Mouse (Mus musculus) MEL (cell line): ENCODE data around the gene Atp6v1b1. TPM values are rescaled to one million over a fixed set of nuclear protein-coding genes. Genes with fewer than 3 reads are reported as not detected.

Experiments used
- DNase-seq: peaks from one replicate; pipeline ENCODE4 v3.0.0; 2011; ENCODE audit warnings: low read depth, low spot score
- H3K27ac ChIP-seq: 2 replicates; pipeline ENCODE4 v1.5.1; 2012; ENCODE audit warnings: low read depth, mild to moderate bottlenecking, control low read depth, low read length, moderate library complexity; ENCODE audit not compliant: control insufficient read depth
- H3K27me3 ChIP-seq, 2 experiments: fragments of 150-350 bp in 1 of 2; sonication (generic) in 1 of 2; 2 replicates each; pipeline ENCODE4 v1.6.1; 2012; ENCODE audit warnings: low read length in 2 of 2, mild to moderate bottlenecking in 2 of 2, improper control_type of control experiment in 1 of 2, moderate library complexity in 1 of 2; ENCODE audit not compliant: insufficient read depth in 2 of 2, control insufficient read depth in 1 of 2
- H3K36me3 ChIP-seq, 2 experiments: 2 replicates each; pipeline ENCODE4 v1.6.1; 2012 to 2014; ENCODE audit warnings: low read length in 2 of 2, improper control_type of control experiment in 1 of 2, inconsistent platforms in 1 of 2, mild to moderate bottlenecking in 1 of 2; ENCODE audit not compliant: insufficient read depth in 2 of 2, control insufficient read depth in 1 of 2
- H3K4me1 ChIP-seq, 2 experiments: fragments of 150-350 bp in 1 of 2; sonication (generic) in 1 of 2; 2 replicates each; pipeline ENCODE4 v1.6.1; 2012; ENCODE audit warnings: low read length in 2 of 2, improper control_type of control experiment in 1 of 2, mild to moderate bottlenecking in 1 of 2; ENCODE audit not compliant: insufficient read depth in 2 of 2, control insufficient read depth in 1 of 2
- H3K4me3 ChIP-seq, 2 experiments: fragments of 150-350 bp in 1 of 2; sonication (generic) in 1 of 2; 2 replicates each; pipeline ENCODE4 v1.5.1; 2012; ENCODE audit warnings: low read depth in 2 of 2, low read length in 2 of 2, mild to moderate bottlenecking in 2 of 2, moderate library complexity in 2 of 2, control low read depth in 1 of 2, improper control_type of control experiment in 1 of 2; ENCODE audit not compliant: control insufficient read depth in 1 of 2, insufficient read depth in 1 of 2
- H3K79me2 ChIP-seq: 2 replicates; pipeline ENCODE4 v1.6.1; 2012; ENCODE audit warnings: mild to moderate bottlenecking, low read length, moderate library complexity; ENCODE audit not compliant: control insufficient read depth, poor library complexity, insufficient read depth
- H3K9ac ChIP-seq: 2 replicates; pipeline ENCODE4 v1.6.1; 2012; ENCODE audit warnings: low read depth, mild to moderate bottlenecking, control low read depth, low read length, moderate library complexity; ENCODE audit not compliant: control insufficient read depth, poor library complexity, severe bottlenecking
- H3K9me3 ChIP-seq: fragments of 150-350 bp; sonication (generic); replicated peaks from 2 replicates; pipeline ENCODE4 v1.6.1; 2012; ENCODE audit warnings: mild to moderate bottlenecking, low read length, improper control_type of control experiment, moderate library complexity; ENCODE audit not compliant: insufficient read depth
- BHLHE40 ChIP-seq: IDR thresholded peaks from 2 replicates; pipeline ENCODE4 v1.6.1; 2012; ENCODE audit warnings: low read depth, mild to moderate bottlenecking, inconsistent platforms, low read length, improper control_type of control experiment, borderline replicate concordance
- CHD1 ChIP-seq: IDR thresholded peaks from 2 replicates; pipeline ENCODE4 v1.6.1; 2012; ENCODE audit warnings: low read depth, mild to moderate bottlenecking, inconsistent platforms, low read length, improper control_type of control experiment
- CHD2 ChIP-seq: IDR thresholded peaks from 2 replicates; pipeline ENCODE4 v1.6.1; 2011; ENCODE audit warnings: low read length, improper control_type of control experiment
- CTCF ChIP-seq, 3 experiments: IDR thresholded peaks in 2 of 3; conservative IDR thresholded peaks in 1 of 3; 2 replicates each; pipeline ENCODE4 v1.5.1; 2011 to 2012; ENCODE audit warnings: low read length in 3 of 3, low read depth in 2 of 3, mild to moderate bottlenecking in 2 of 3, improper control_type of control experiment in 1 of 3, inconsistent platforms in 1 of 3, mixed read lengths in 1 of 3, moderate library complexity in 1 of 3; ENCODE audit not compliant: control insufficient read depth in 1 of 3, insufficient read depth in 1 of 3, poor library complexity in 1 of 3, severe bottlenecking in 1 of 3
- ELF1 ChIP-seq: IDR thresholded peaks from 2 replicates; pipeline ENCODE4 v1.6.1; 2014; ENCODE audit warnings: low read depth, mild to moderate bottlenecking, inconsistent platforms, low read length, improper control_type of control experiment, moderate library complexity
- ETS1 ChIP-seq: IDR thresholded peaks from 2 replicates; pipeline ENCODE4 v1.6.1; 2012; ENCODE audit warnings: low read depth, mild to moderate bottlenecking, inconsistent platforms, low read length, improper control_type of control experiment, moderate library complexity
- GABPA ChIP-seq: IDR thresholded peaks from 2 replicates; pipeline ENCODE4 v1.6.1; 2012; ENCODE audit warnings: low read depth, mild to moderate bottlenecking, inconsistent platforms, low read length, improper control_type of control experiment, moderate library complexity
- GATA1 ChIP-seq: IDR thresholded peaks from 2 replicates; pipeline ENCODE4 v1.6.1; 2011; ENCODE audit warnings: low read depth, low read length, improper control_type of control experiment
- HCFC1 ChIP-seq: IDR thresholded peaks from 2 replicates; pipeline ENCODE4 v1.6.1; 2012; ENCODE audit warnings: low read depth, mild to moderate bottlenecking, inconsistent platforms, low read length, improper control_type of control experiment, moderate library complexity
- MAX ChIP-seq: IDR thresholded peaks from 2 replicates; pipeline ENCODE4 v1.6.1; 2011; ENCODE audit warnings: low read length, improper control_type of control experiment
- MAZ ChIP-seq: IDR thresholded peaks from 2 replicates; pipeline ENCODE4 v1.6.1; 2012; ENCODE audit warnings: low read depth, mild to moderate bottlenecking, inconsistent platforms, low read length, improper control_type of control experiment
- MEF2A ChIP-seq: IDR thresholded peaks from 2 replicates; pipeline ENCODE4 v1.6.1; 2014; ENCODE audit warnings: low read depth, mild to moderate bottlenecking, inconsistent platforms, low read length, improper control_type of control experiment; ENCODE audit not compliant: poor library complexity, insufficient replicate concordance, severe bottlenecking; ENCODE audit errors: extremely low read depth
- MXI1 ChIP-seq: IDR thresholded peaks from 2 replicates; pipeline ENCODE4 v1.6.1; 2011; ENCODE audit warnings: mild to moderate bottlenecking, low read depth, low read length, improper control_type of control experiment
- MYB ChIP-seq: IDR thresholded peaks from 2 replicates; pipeline ENCODE4 v1.6.1; 2011; ENCODE audit warnings: mild to moderate bottlenecking, low read depth, low read length, improper control_type of control experiment
- MYC ChIP-seq: IDR thresholded peaks from 2 replicates; pipeline ENCODE4 v1.6.1; 2011; ENCODE audit warnings: low read depth, mild to moderate bottlenecking, low read length, improper control_type of control experiment, moderate library complexity
- NELFE ChIP-seq: IDR thresholded peaks from 2 replicates; pipeline ENCODE4 v1.6.1; 2011; ENCODE audit warnings: low read depth, low read length, improper control_type of control experiment
- NRF1 ChIP-seq: IDR thresholded peaks from 2 replicates; pipeline ENCODE4 v1.6.1; 2014; ENCODE audit warnings: low read depth, mild to moderate bottlenecking, inconsistent platforms, low read length, improper control_type of control experiment, moderate library complexity; ENCODE audit not compliant: poor library complexity, insufficient read depth, severe bottlenecking
- POLR2AphosphoS2 ChIP-seq: IDR thresholded peaks from 2 replicates; pipeline ENCODE4 v1.6.1; 2011; ENCODE audit warnings: low read length, improper control_type of control experiment
- RAD21 ChIP-seq: IDR thresholded peaks from 2 replicates; pipeline ENCODE4 v1.6.1; 2011; ENCODE audit warnings: mild to moderate bottlenecking, low read depth, low read length, improper control_type of control experiment
- RCOR1 ChIP-seq: IDR thresholded peaks from 2 replicates; pipeline ENCODE4 v1.6.1; 2012; ENCODE audit warnings: low read depth, mild to moderate bottlenecking, inconsistent platforms, low read length, improper control_type of control experiment
- SIN3A ChIP-seq: IDR thresholded peaks from 2 replicates; pipeline ENCODE4 v1.6.1; 2012; ENCODE audit warnings: low read length, improper control_type of control experiment, inconsistent platforms
- SMC3 ChIP-seq: IDR thresholded peaks from 2 replicates; pipeline ENCODE4 v1.6.1; 2011; ENCODE audit warnings: low read depth, low read length, improper control_type of control experiment
- TAL1 ChIP-seq: IDR thresholded peaks from 2 replicates; pipeline ENCODE4 v1.6.1; 2012; ENCODE audit warnings: mild to moderate bottlenecking, inconsistent platforms, low read length, moderate library complexity, mixed read lengths
- TBP ChIP-seq: IDR thresholded peaks from 2 replicates; pipeline ENCODE4 v1.8.0; 2011; ENCODE audit warnings: low read depth, low read length, improper control_type of control experiment
- UBTF ChIP-seq: IDR thresholded peaks from 2 replicates; pipeline ENCODE4 v1.6.1; 2012; ENCODE audit warnings: low read depth, mild to moderate bottlenecking, inconsistent platforms, low read length, improper control_type of control experiment, moderate library complexity, borderline replicate concordance; ENCODE audit not compliant: insufficient read depth
- USF2 ChIP-seq, 2 experiments: IDR thresholded peaks; 2 replicates each; pipeline ENCODE4 v1.6.1; 2011 to 2012; ENCODE audit warnings: improper control_type of control experiment in 2 of 2, low read length in 2 of 2, borderline replicate concordance in 1 of 2, inconsistent platforms in 1 of 2, low read depth in 1 of 2, mild to moderate bottlenecking in 1 of 2; ENCODE audit not compliant: insufficient read depth in 1 of 2
- ZC3H11A ChIP-seq: IDR thresholded peaks from 2 replicates; pipeline ENCODE4 v1.6.1; 2012; ENCODE audit warnings: low read depth, mild to moderate bottlenecking, inconsistent platforms, low read length, improper control_type of control experiment
- ZKSCAN1 ChIP-seq: IDR thresholded peaks from 2 replicates; pipeline ENCODE4 v1.6.1; 2012; ENCODE audit warnings: low read depth, mild to moderate bottlenecking, inconsistent platforms, low read length, improper control_type of control experiment, moderate library complexity
- ZMIZ1 ChIP-seq: IDR thresholded peaks from 2 replicates; pipeline ENCODE4 v1.6.1; 2012; ENCODE audit warnings: low read depth, mild to moderate bottlenecking, inconsistent platforms, low read length, improper control_type of control experiment, moderate library complexity
- ZNF384 ChIP-seq: IDR thresholded peaks from 2 replicates; pipeline ENCODE4 v1.6.1; 2012; ENCODE audit warnings: low read depth, mild to moderate bottlenecking, inconsistent platforms, low read length, improper control_type of control experiment
- polyA plus RNA-seq, 2 experiments: library from polyadenylated mRNA; stranded (reverse) in 1 of 2; unstranded in 1 of 2; fragments of >175 nt in 1 of 2; fragments of >200 nt in 1 of 2; gene quantifications; 2 replicates each; pipeline versions ENCODE4 v1.2.1 to v1.2.4; 2012; ENCODE audit warnings: low replicate concordance in 2 of 2, low read depth in 1 of 2; ENCODE audit not compliant: insufficient read length in 2 of 2, insufficient read depth in 1 of 2, missing spikeins in 1 of 2
- total RNA-seq: library from RNA; depleted of rRNA; stranded (reverse); fragments of 300-350 nt; gene quantifications from 2 replicates; pipeline ENCODE4 v1.2.3, GENCODE M21; 2012; rRNA removed

Gene Atp6v1b1
- not detected in 2 replicates for total RNA-seq
- polyA plus RNA-seq = under 1 TPM in 1 of 2 experiments, not detected in 1; 0.08 TPM

DNA sequence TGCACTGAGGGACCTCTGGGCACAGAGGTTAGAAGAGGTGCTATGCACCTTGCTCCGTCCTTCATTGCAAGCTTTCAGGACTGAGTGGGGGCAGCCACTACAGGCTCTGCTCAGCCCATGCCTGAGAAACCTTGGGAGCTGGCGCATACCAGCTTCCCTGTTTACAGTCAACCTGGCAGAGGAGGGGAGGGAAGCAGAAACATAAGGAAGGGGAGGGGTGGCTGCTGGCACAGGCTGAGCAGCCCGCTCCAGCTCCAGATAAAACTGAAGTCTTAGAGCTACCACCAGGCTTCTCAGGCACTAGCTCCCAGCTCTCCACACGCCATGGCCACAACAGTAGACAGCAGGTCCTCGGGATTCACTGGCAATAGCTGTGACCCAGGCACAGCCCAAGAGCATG, at the start of gene Atp6v1b1:
Atp6v1b1 (plus strand) TSS at position 230 of the 400 bp plus-strand sequence.
- Histone ChIP-seq H3K4me1 (no peaks in the 10 kb centered on the region), H3K9ac (no peak within 1 kb of the TSS), H3K27me3 (no peaks in the 10 kb centered on the region; a peak in 1 of 4 replicates), H3K36me3 (no peaks in the 10 kb centered on the region), H3K79me2 (no peaks in the 10 kb centered on the region), H3K4me3 (no peak within 1 kb of the TSS), H3K27ac (no peak within 1 kb of the TSS), H3K9me3 (no peaks in the 10 kb centered on the region)
- DNase-seq = no peak
- TF ChIP-seq USF2 (IDR thresholded peaks at IDR 0.05; ENCODE audit: borderline replicate concordance in 1 of 2, insufficient read depth in 1 of 2, low read depth in 1 of 2, low read length in 2 of 2) = no peak
- no peak for TF ChIP-seq CTCF (IDR thresholded peaks at IDR 0.05 in 2 of 3, conservative IDR thresholded peaks at IDR 0.05 in 1 of 3; ENCODE audit: control insufficient read depth in 1 of 3, insufficient read depth in 1 of 3, low read depth in 2 of 3, low read length in 3 of 3, poor library complexity in 1 of 3, severe bottlenecking in 1 of 3)
- TF ChIP-seq RCOR1 = no peak
- no peak for TF ChIP-seq ZC3H11A
- TF ChIP-seq GATA1 = no peak
- TF ChIP-seq ETS1 = no peak
- TF ChIP-seq TAL1 = no peak
- no peak for TF ChIP-seq CHD1
- TF ChIP-seq MYB = no peak
- no peak for TF ChIP-seq GABPA
- no peak for TF ChIP-seq MEF2A
- no peak for TF ChIP-seq POLR2AphosphoS2
- no peak for TF ChIP-seq ZMIZ1
- TF ChIP-seq NELFE = no peak
- no peak for TF ChIP-seq HCFC1
- TF ChIP-seq ZKSCAN1 = no peak
- TF ChIP-seq UBTF = no peak
- TF ChIP-seq ELF1 = no peak
- TF ChIP-seq MAX = no peak
- TF ChIP-seq TBP = no peak

DNA sequence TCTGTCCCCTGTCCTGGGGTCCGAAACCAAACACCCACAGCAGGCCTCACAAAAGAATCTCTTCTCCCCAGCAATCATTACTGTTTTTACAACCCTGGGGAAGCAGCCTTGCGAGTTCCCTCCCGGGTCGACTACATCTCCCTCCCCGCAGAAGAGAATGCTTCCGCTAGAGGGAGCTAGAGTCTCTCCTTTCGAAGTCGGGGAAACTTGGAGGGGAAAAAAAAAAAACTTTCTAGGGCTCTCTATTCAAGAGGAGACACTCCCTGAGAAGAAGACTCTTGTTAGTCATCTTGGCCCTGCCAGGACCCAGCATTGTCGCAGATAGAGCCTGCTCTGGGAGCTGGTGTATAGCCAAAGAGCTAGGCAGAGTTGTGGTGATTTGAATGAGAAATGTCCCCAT, 49.0 kb upstream of the Atp6v1b1 start:
- no peak overlapping the region for H3K27ac ChIP-seq
- peak; percentile 92 for DNase-seq
- peaks cover 2 to 17% of the 10 kb centered on the region in 2 experiments; a peak in 3 of 4 replicates for H3K4me1 ChIP-seq
- H3K9me3 ChIP-seq = no peaks in the 10 kb centered on the region
- H3K9ac ChIP-seq = peak overlapping the region; percentile 40
- H3K36me3 ChIP-seq = peaks cover 0 to 3% of the 10 kb centered on the region in 2 experiments; a peak in 2 of 4 replicates
- H3K79me2 ChIP-seq = no peaks in the 10 kb centered on the region
- peak overlapping the region; percentile 43 to 65 for H3K4me3 ChIP-seq
- H3K27me3 ChIP-seq = peaks cover 0 to 6% of the 10 kb centered on the region in 2 experiments; a peak in 2 of 4 replicates
- peak; percentile 15; the same call in 1 of the 2 replicates for TF ChIP-seq ZKSCAN1
- peak; percentile 58 for TF ChIP-seq SMC3
- no peak for TF ChIP-seq UBTF
- peak; percentile 73; the same call in 1 of the 2 replicates for TF ChIP-seq MAZ
- no peak for TF ChIP-seq RCOR1
- no peak for TF ChIP-seq CHD1
- TF ChIP-seq NRF1 = no peak
- TF ChIP-seq MYC = no peak
- TF ChIP-seq MAX = no peak
- peak; percentile 98 for TF ChIP-seq ZNF384
- TF ChIP-seq BHLHE40 = 0 out of 2 replicates have a peak, but pooled peaks have one; percentile 26
- peak; percentile 87 for TF ChIP-seq RAD21
- TF ChIP-seq CHD2 = no peak
- TF ChIP-seq SIN3A = no peak
- TF ChIP-seq TBP = no peak
- TF ChIP-seq ELF1 = no peak
- 0 out of 2 replicates have a peak, but pooled peaks have one; percentile 12 for TF ChIP-seq MXI1
